9 mouse cellular contexts compared by ENCODE assay signal in genomic region chr11:83851273-83852015, GRCm38 (mm10). TPM values are rescaled to one million over a fixed set of nuclear protein-coding genes. Genes with fewer than 3 reads are reported as not detected.
DNase-seq lines count a peak whose midpoint lies in the region; ATAC-seq and TF ChIP-seq lines count a peak whose summit lies in the region.
"Had no signal": no experiment of that assay in that cellular context is flagged by ENCODE, and none has a peak within 500 bp of the region (broad histone marks: within the 10 kb centered on the region; RNA-seq: fewer than 3 reads in every experiment).

No protein-coding gene starts in this region.

- WGBS in embryonic facial prominence, embryonic 15.5 days = 1% methylated on average over 36 of the region's 36 CpGs
- WGBS in limb, embryonic 13.5 days = under 1% methylated on average over 36 of the region's 36 CpGs
- 3% methylated on average over 36 of the region's 36 CpGs for WGBS in small intestine, adult 2 months

- peak overlapping the region; percentile 22; the same call in 1 of the 2 replicates for H3K4me2 ChIP-seq in embryonic facial prominence, embryonic 15.5 days (replicated peaks)
- H3K4me2 ChIP-seq in limb, embryonic 13.5 days (replicated peaks) = peak overlapping the region; percentile 39

- ATAC-seq in megakaryocyte, adult 5-6 weeks (ENCODE audit: poor library complexity, severe bottlenecking) = no peak
- ATAC-seq in embryonic facial prominence, embryonic 15.5 days (ENCODE audit: insufficient number of reproducible peaks, low FRiP score, low TSS enrichment, low read depth) = peak; percentile 35; the same call in 1 of the 2 replicates
- no peak for ATAC-seq in limb, embryonic 13.5 days (ENCODE audit: low FRiP score, low read depth)
- no peak for ATAC-seq in erythroid progenitor cell, adult 5-6 weeks (replicated peaks; ENCODE audit: low FRiP score, poor library complexity, severe bottlenecking)

- TF ChIP-seq POLR2A in small intestine, adult 2 months (IDR thresholded peaks at IDR 0.05; ENCODE audit: low read depth, low read length) = no peak

- H3K36me3 ChIP-seq in megakaryocyte, embryonic 14.5 days (replicated peaks; ENCODE audit: low read length) = no peaks in the 10 kb centered on the region
- no peaks in the 10 kb centered on the region for H3K36me3 ChIP-seq in embryonic facial prominence, embryonic 15.5 days
- no peaks in the 10 kb centered on the region for H3K36me3 ChIP-seq in limb, embryonic 13.5 days
- H3K36me3 ChIP-seq in small intestine, adult 2 months (ENCODE audit: control insufficient read depth, insufficient read depth, low read length) = no peaks in the 10 kb centered on the region; the same call in 1 of the 2 replicates

- peaks cover 90% of the 10 kb centered on the region for H3K27me3 ChIP-seq in megakaryocyte, embryonic 14.5 days (replicated peaks)
- peaks cover 84% of the 10 kb centered on the region for H3K27me3 ChIP-seq in embryonic facial prominence, embryonic 15.5 days
- H3K27me3 ChIP-seq in limb, embryonic 13.5 days = peaks cover 86% of the 10 kb centered on the region
- no peaks in the 10 kb centered on the region; the same call in 1 of the 2 replicates for H3K27me3 ChIP-seq in small intestine, adult 2 months (ENCODE audit: control insufficient read depth, insufficient read depth, low read length)

- no peak overlapping the region for H3K27ac ChIP-seq in embryonic facial prominence, embryonic 15.5 days (replicated peaks)
- H3K27ac ChIP-seq in limb, embryonic 13.5 days = no peak overlapping the region
- peak overlapping the region; percentile 65 for H3K27ac ChIP-seq in small intestine, adult 2 months (ENCODE audit: insufficient read depth, low read depth, low read length)

- no peak overlapping the region for H3K9ac ChIP-seq in embryonic facial prominence, embryonic 15.5 days
- H3K9ac ChIP-seq in limb, embryonic 13.5 days = no peak overlapping the region

- no peak for DNase-seq in frontal cortex, postnatal 25 days (ENCODE audit: low spot score in 2 of 2)
- no peak for DNase-seq in adrenal gland, postnatal 25 days
- DNase-seq: thymus, postnatal 25 days had no signal

- peak overlapping the region; percentile 18 for H3K4me3 ChIP-seq in megakaryocyte, embryonic 14.5 days (replicated peaks)
- peak overlapping the region; percentile 13 for H3K4me3 ChIP-seq in embryonic facial prominence, embryonic 15.5 days (replicated peaks)
- peak overlapping the region; percentile 25 for H3K4me3 ChIP-seq in limb, embryonic 13.5 days
- H3K4me3 ChIP-seq in small intestine, adult 2 months (ENCODE audit: low read depth, low read length) = peak overlapping the region; percentile 68

- H3K4me1 ChIP-seq in megakaryocyte, embryonic 14.5 days = peaks cover 42% of the 10 kb centered on the region
- peaks cover 34% of the 10 kb centered on the region for H3K4me1 ChIP-seq in embryonic facial prominence, embryonic 15.5 days
- peaks cover 37% of the 10 kb centered on the region for H3K4me1 ChIP-seq in limb, embryonic 13.5 days
- H3K4me1 ChIP-seq in small intestine, adult 2 months (ENCODE audit: control insufficient read depth, insufficient read depth, insufficient read length, low read length) = no peaks in the 10 kb centered on the region; the same call in 1 of the 2 replicates

- H3K9me3 ChIP-seq in megakaryocyte, embryonic 14.5 days = 0 out of 2 replicates have a peak, but pooled peaks cover 4% of the 10 kb centered on the region
- H3K9me3 ChIP-seq in embryonic facial prominence, embryonic 15.5 days (replicated peaks) = no peaks in the 10 kb centered on the region
- no peaks in the 10 kb centered on the region for H3K9me3 ChIP-seq in limb, embryonic 13.5 days

- TF ChIP-seq CTCF in small intestine, adult 2 months (IDR thresholded peaks at IDR 0.05; ENCODE audit: extremely low read depth, insufficient read length, insufficient replicate concordance, low read depth, low read length) = no peak

RNA-seq across cellular contexts. Expression of gene Hnf1b, which starts 1.6 kb away (rescaled TPM):
- polyA plus RNA-seq in megakaryocyte, embryonic 14.5 days (2012; ENCODE audit: insufficient read depth, low replicate concordance) = not detected in 2 replicates
- not detected in 2 replicates for total RNA-seq in megakaryocyte, adult 5-6 weeks (2015)
- not detected in 2 replicates for total RNA-seq in megakaryocyte, adult 5-6 weeks (2017)
- polyA plus RNA-seq in embryonic facial prominence, embryonic 15.5 days (2015; fragmentation: Nextera tagmentation; extraction: Ambion mirVana) = not detected in 2 replicates
- polyA plus RNA-seq in limb, embryonic 13.5 days (2015; fragmentation: Nextera tagmentation; extraction: Ambion mirVana) = not detected in 2 replicates
- 10.9 and 23.3 TPM in 2 replicates for polyA plus RNA-seq in small intestine, adult 2 months (2012; rRNA removed)
- total RNA-seq in adrenal gland, postnatal 25 days (2021) = 0.24 TPM in 1 of 2 replicates, not detected in the other
- total RNA-seq in erythroid progenitor cell, adult 5-6 weeks (2015; ENCODE audit: low replicate concordance) = not detected in 2 replicates
- not detected in 2 replicates for total RNA-seq in erythroid progenitor cell, adult 5-6 weeks (2017; ENCODE audit: low replicate concordance)

Comparison
In these comparisons a context has a peak if more than half of its experiments do, and no peak if none do; other contexts are left out.
1. H3K4me3 ChIP-seq: peak in every context shown above with its lines; median percentile 68 in small intestine, adult 2 months; 25 in limb, embryonic 13.5 days; 18 in megakaryocyte, embryonic 14.5 days; 13 in embryonic facial prominence, embryonic 15.5 days.
2. RNA of gene Hnf1b, which starts 1.6 kb away (polyA plus RNA-seq): 10.9 to 23.3 TPM in small intestine, adult 2 months; not detected in megakaryocyte, embryonic 14.5 days, not detected in embryonic facial prominence, embryonic 15.5 days and not detected in limb, embryonic 13.5 days; every median in the first group is over 10 times any median in the second.